Mouse (Mus musculus) hindbrain, embryonic 12.5 days (tissue): ENCODE measurements around the gene Lgr4. TPM values are rescaled to one million over a fixed set of nuclear protein-coding genes. Genes with fewer than 3 reads are reported as not detected.

Experiments
- ATAC-seq: fragments of 200-750 bp; cut with Nextera tagmentation; 2 replicates; pipeline ENCODE4 v1.8.0; 2017; ENCODE audit warnings: moderate TSS enrichment; ENCODE audit not compliant: low FRiP score
- H3K27ac ChIP-seq: fragments of 300-500 bp; sonication (generic); 2 replicates; pipeline ENCODE4 v1.5.1; 2016; ENCODE audit warnings: mild to moderate bottlenecking
- H3K27me3 ChIP-seq: fragments of 300-500 bp; sonication (generic); 2 replicates; pipeline ENCODE4 v1.6.1; 2016; ENCODE audit warnings: mild to moderate bottlenecking
- H3K36me3 ChIP-seq: fragments of 300-500 bp; sonication (generic); 2 replicates; pipeline ENCODE4 v1.6.1; 2016; ENCODE audit warnings: mild to moderate bottlenecking
- H3K4me1 ChIP-seq: fragments of 300-500 bp; sonication (generic); 2 replicates; pipeline ENCODE4 v1.6.1; 2016
- H3K4me2 ChIP-seq: fragments of 300-500 bp; sonication (generic); replicated peaks from 2 replicates; pipeline ENCODE4 v1.6.1; 2016; ENCODE audit warnings: mild to moderate bottlenecking
- H3K4me3 ChIP-seq: fragments of 300-500 bp; sonication (generic); 2 replicates; pipeline ENCODE4 v1.5.1; 2016; ENCODE audit warnings: mild to moderate bottlenecking
- H3K9ac ChIP-seq: fragments of 300-500 bp; sonication (generic); 2 replicates; pipeline ENCODE4 v1.6.1; 2016; ENCODE audit warnings: mild to moderate bottlenecking, moderate library complexity
- H3K9me3 ChIP-seq: fragments of 300-500 bp; sonication (generic); replicated peaks from 2 replicates; pipeline ENCODE4 v1.6.1; 2016; ENCODE audit warnings: mild to moderate bottlenecking
- WGBS: fragments of 180-500 bp; shearing (Covaris S2); methylation state at CpG from one replicate; pipeline ENCODE4 v1.1.7; 2016; 5-methylcytosine and 5-hydroxymethylcytosine counted together
- polyA plus RNA-seq: library from polyadenylated mRNA; unstranded; fragments of >200 nt; fragmentation: Nextera tagmentation; extraction: Ambion mirVana; gene quantifications from 2 replicates; pipeline ENCODE4 v1.2.1, GENCODE M21; 2016

Lgr4 gene
- polyA plus RNA-seq, 1 experiment from 2014 or later: 17.4 TPM

GRCm38 (mm10) chr2:109970744-109971410, 53.4 kb downstream of the Lgr4 start:
- peaks cover 9% of the 10 kb centered on the region for H3K4me1 ChIP-seq
- WGBS: 62% methylated on average over 8 of the region's 8 CpGs

GRCm38 (mm10) chr2:109972310-109972709, 54.9 kb downstream of the Lgr4 start:
- WGBS: 86% methylated on average over 2 of the region's 2 CpGs

More at GRCm38 (mm10) chr2:109970744-109971410, 53.4 kb downstream of the Lgr4 start:
- no peaks in the 10 kb centered on the region for H3K27me3 ChIP-seq
- H3K4me3 ChIP-seq: no peak overlapping the region
- no peak overlapping the region for H3K9ac ChIP-seq
- no peak for ATAC-seq
- H3K27ac ChIP-seq: no peak overlapping the region
- no peaks in the 10 kb centered on the region for H3K36me3 ChIP-seq
- H3K4me2 ChIP-seq: no peak overlapping the region
- no peaks in the 10 kb centered on the region for H3K9me3 ChIP-seq

GRCm38 (mm10) chr2:109972922-109973321, 55.5 kb downstream of the Lgr4 start:
- ATAC-seq: no peak
- Histone ChIP-seq H3K4me1 (peaks cover 9% of the 10 kb centered on the region), H3K36me3 (0 out of 2 replicates have a peak, but pooled peaks cover 2% of the 10 kb centered on the region), H3K9ac (no peak overlapping the region), H3K27me3 (no peaks in the 10 kb centered on the region), H3K4me3 (no peak overlapping the region), H3K9me3 (no peaks in the 10 kb centered on the region), H3K27ac (no peak overlapping the region), H3K4me2 (no peak overlapping the region)
- 80% methylated on average over 7 of the region's 7 CpGs for WGBS

More at GRCm38 (mm10) chr2:109972310-109972709, 54.9 kb downstream of the Lgr4 start:
- no peak for ATAC-seq
- H3K27ac ChIP-seq: no peak overlapping the region
- no peak overlapping the region for H3K4me2 ChIP-seq
- no peaks in the 10 kb centered on the region for H3K9me3 ChIP-seq
- H3K4me1 ChIP-seq: peaks cover 9% of the 10 kb centered on the region
- H3K27me3 ChIP-seq: no peaks in the 10 kb centered on the region
- H3K36me3 ChIP-seq: 0 out of 2 replicates have a peak, but pooled peaks cover under 1% of the 10 kb centered on the region
- no peak overlapping the region for H3K9ac ChIP-seq
- no peak overlapping the region for H3K4me3 ChIP-seq

- Histone ChIP-seq H3K4me3 (no peak overlapping the region), H3K4me1 (peaks cover 8% of the 10 kb centered on the region)
Observed at GRCm38 (mm10) chr2:109974807-109975206, 57.4 kb downstream of the Lgr4 start.

GRCm38 (mm10) chr2:109976181-109976580, 58.7 kb downstream of the Lgr4 start:
- no peaks in the 10 kb centered on the region for H3K9me3 ChIP-seq
- H3K27me3 ChIP-seq: no peaks in the 10 kb centered on the region
- no peak overlapping the region for H3K4me3 ChIP-seq
- no peak overlapping the region for H3K4me2 ChIP-seq
- no peaks in the 10 kb centered on the region for H3K4me1 ChIP-seq
- 0 out of 2 replicates have a peak, but pooled peaks cover 2% of the 10 kb centered on the region for H3K36me3 ChIP-seq
- no peak overlapping the region for H3K27ac ChIP-seq
- ATAC-seq: no peak
- WGBS: 98% methylated on average over 2 of the region's 2 CpGs
- no peak overlapping the region for H3K9ac ChIP-seq

More at GRCm38 (mm10) chr2:109974807-109975206, 57.4 kb downstream of the Lgr4 start:
- Histone ChIP-seq H3K9me3 (no peaks in the 10 kb centered on the region), H3K27ac (no peak overlapping the region), H3K4me2 (no peak overlapping the region), H3K27me3 (no peaks in the 10 kb centered on the region), H3K9ac (no peak overlapping the region), H3K36me3 (0 out of 2 replicates have a peak, but pooled peaks cover 2% of the 10 kb centered on the region)
- WGBS: 96% methylated on average over 7 of the region's 7 CpGs
- ATAC-seq: no peak

GRCm38 (mm10) chr2:109977322-109977721, 59.9 kb downstream of the Lgr4 start:
- Histone ChIP-seq H3K4me2 (no peak overlapping the region), H3K36me3 (0 out of 2 replicates have a peak, but pooled peaks cover 2% of the 10 kb centered on the region), H3K27me3 (no peaks in the 10 kb centered on the region), H3K9ac (no peak overlapping the region), H3K27ac (no peak overlapping the region), H3K9me3 (no peaks in the 10 kb centered on the region), H3K4me3 (no peak overlapping the region), H3K4me1 (no peaks in the 10 kb centered on the region)
- ATAC-seq: no peak
- 91% methylated on average over 6 of the region's 6 CpGs for WGBS

- Histone ChIP-seq H3K27ac (no peak overlapping the region), H3K27me3 (no peaks in the 10 kb centered on the region), H3K36me3 (0 out of 2 replicates have a peak, but pooled peaks cover 2% of the 10 kb centered on the region), H3K4me3 (no peak overlapping the region), H3K4me1 (no peaks in the 10 kb centered on the region), H3K9me3 (no peaks in the 10 kb centered on the region), H3K4me2 (no peak overlapping the region), H3K9ac (no peak overlapping the region)
- 0 out of 2 replicates have a peak, but pooled peaks have one; percentile 19 for ATAC-seq
Observed at GRCm38 (mm10) chr2:109979209-109979608, 61.8 kb downstream of the Lgr4 start.

GRCm38 (mm10) chr2:109983435-109983834, 66.0 kb downstream of the Lgr4 start:
- Histone ChIP-seq H3K36me3 (no peaks in the 10 kb centered on the region), H3K27me3 (no peaks in the 10 kb centered on the region), H3K9me3 (no peaks in the 10 kb centered on the region), H3K4me2 (no peak overlapping the region), H3K4me3 (no peak overlapping the region), H3K27ac (no peak overlapping the region), H3K9ac (no peak overlapping the region), H3K4me1 (peaks cover 20% of the 10 kb centered on the region)
- no peak for ATAC-seq
- WGBS: 92% methylated on average over 6 of the region's 6 CpGs

GRCm38 (mm10) chr2:109984930-109985329, 67.5 kb downstream of the Lgr4 start:
- 38% methylated on average over 1 of the region's 1 CpGs for WGBS
- peaks cover 33% of the 10 kb centered on the region for H3K4me1 ChIP-seq
- no peaks in the 10 kb centered on the region for H3K36me3 ChIP-seq
- no peak overlapping the region for H3K4me2 ChIP-seq
- H3K27ac ChIP-seq: no peak overlapping the region
- ATAC-seq: no peak
- H3K4me3 ChIP-seq: no peak overlapping the region
- H3K9me3 ChIP-seq: no peaks in the 10 kb centered on the region
- H3K9ac ChIP-seq: no peak overlapping the region
- no peaks in the 10 kb centered on the region for H3K27me3 ChIP-seq

- Histone ChIP-seq H3K4me3 (no peak overlapping the region), H3K9ac (no peak overlapping the region), H3K4me2 (no peak overlapping the region), H3K36me3 (no peaks in the 10 kb centered on the region), H3K27me3 (no peaks in the 10 kb centered on the region), H3K4me1 (peaks cover 33% of the 10 kb centered on the region), H3K9me3 (no peaks in the 10 kb centered on the region), H3K27ac (no peak overlapping the region)
- 60% methylated on average over 9 of the region's 9 CpGs for WGBS
- no peak for ATAC-seq
Observed at GRCm38 (mm10) chr2:109985560-109985959, 68.1 kb downstream of the Lgr4 start.

- Histone ChIP-seq H3K27me3 (no peaks in the 10 kb centered on the region), H3K9ac (no peak overlapping the region), H3K27ac (no peak overlapping the region), H3K4me1 (peaks cover 33% of the 10 kb centered on the region), H3K36me3 (no peaks in the 10 kb centered on the region), H3K9me3 (no peaks in the 10 kb centered on the region), H3K4me2 (no peak overlapping the region), H3K4me3 (no peak overlapping the region)
- 86% methylated on average over 11 of the region's 11 CpGs for WGBS
- no peak for ATAC-seq
Observed at GRCm38 (mm10) chr2:109986036-109986785, 68.8 kb downstream of the Lgr4 start.

- no peaks in the 10 kb centered on the region for H3K9me3 ChIP-seq
- no peak for ATAC-seq
- peaks cover 33% of the 10 kb centered on the region for H3K4me1 ChIP-seq
- no peak overlapping the region for H3K4me2 ChIP-seq
- H3K4me3 ChIP-seq: no peak overlapping the region
- 0 out of 2 replicates have a peak overlapping the region, but pooled peaks have one; percentile 3 for H3K27ac ChIP-seq
- no peak overlapping the region for H3K9ac ChIP-seq
- 65% methylated on average over 5 of the region's 5 CpGs for WGBS
- no peaks in the 10 kb centered on the region for H3K27me3 ChIP-seq
- no peaks in the 10 kb centered on the region for H3K36me3 ChIP-seq
Observed at GRCm38 (mm10) chr2:109987946-109988345, 70.5 kb downstream of the Lgr4 start.
